In genomic region chr12:73693347-73693746, GRCm38 (mm10) we compare ENCODE assay signal across 8 mouse cellular contexts.
DNase-seq lines count a peak whose midpoint lies in the region; ATAC-seq and TF ChIP-seq lines count a peak whose summit lies in the region.

No protein-coding gene starts in this region.

- H3K9me3 ChIP-seq in forebrain, embryonic 16.5 days (ENCODE audit: control insufficient read depth, low read length) = no peaks in the 10 kb centered on the region
- no peaks in the 10 kb centered on the region for H3K9me3 ChIP-seq in hindbrain, embryonic 16.5 days (ENCODE audit: control insufficient read depth, low read length)

- H3K4me3 ChIP-seq in forebrain, embryonic 16.5 days (replicated peaks; ENCODE audit: low read length) = no peak overlapping the region
- no peak overlapping the region for H3K4me3 ChIP-seq in hindbrain, embryonic 16.5 days (ENCODE audit: low read length)
- no peak overlapping the region for H3K4me3 ChIP-seq in left cerebral cortex, adult 2 months

- peak; percentile 75 for TF ChIP-seq CTCF in brain, embryonic 14.5 days (IDR thresholded peaks at IDR 0.05; ENCODE audit: borderline replicate concordance, extremely low read depth, insufficient read depth, insufficient read length)
- TF ChIP-seq CTCF in left cerebral cortex, adult 2 months (IDR thresholded peaks at IDR 0.05) = peak; percentile 75

- no peaks in the 10 kb centered on the region for H3K4me1 ChIP-seq in forebrain, embryonic 16.5 days (replicated peaks; ENCODE audit: control insufficient read depth, insufficient read depth, low read length)
- no peaks in the 10 kb centered on the region for H3K4me1 ChIP-seq in hindbrain, embryonic 16.5 days (ENCODE audit: control insufficient read depth, insufficient read depth, low read depth, low read length)

- ATAC-seq in cerebellum, adult (ENCODE audit: insufficient number of reproducible peaks, low FRiP score, low TSS enrichment) = no peak
- peak; percentile 74 for ATAC-seq in forebrain, embryonic 16.5 days
- ATAC-seq in hindbrain, embryonic 16.5 days = peak; percentile 63

- peak; percentile 8 for DNase-seq in cerebellum, adult 11 months
- DNase-seq in brain, embryonic 14.5 days (ENCODE audit: low read depth) = peak; percentile 86
- DNase-seq in left cerebral cortex, adult 2 months (ENCODE audit: extremely low spot score in 1 of 2, low spot score in 2 of 2) = peak; percentile 59 to 64
- peak; percentile 81 for DNase-seq in mesoderm, embryonic 11.5 days (ENCODE audit: low read depth, low spot score)
- DNase-seq in skeletal muscle tissue, adult 2 months (ENCODE audit: low read depth, low spot score) = peak; percentile 38

- H3K27ac ChIP-seq in forebrain, embryonic 16.5 days (ENCODE audit: low read length) = no peak overlapping the region
- no peak overlapping the region for H3K27ac ChIP-seq in hindbrain, embryonic 16.5 days (ENCODE audit: low read depth, low read length)
- no peak overlapping the region for H3K27ac ChIP-seq in left cerebral cortex, adult 2 months

- H3K4me2 ChIP-seq in forebrain, embryonic 16.5 days (ENCODE audit: low read length) = no peak overlapping the region
- no peak overlapping the region for H3K4me2 ChIP-seq in hindbrain, embryonic 16.5 days (ENCODE audit: low read length)

- no peaks in the 10 kb centered on the region for H3K27me3 ChIP-seq in forebrain, embryonic 16.5 days (replicated peaks; ENCODE audit: control insufficient read depth, insufficient read depth, low read length)
- no peaks in the 10 kb centered on the region for H3K27me3 ChIP-seq in hindbrain, embryonic 16.5 days (replicated peaks; ENCODE audit: control insufficient read depth, insufficient read depth, low read length)

- WGBS in forebrain, embryonic 16.5 days = 19% methylated on average over 4 of the region's 4 CpGs
- 23% methylated on average over 4 of the region's 4 CpGs for WGBS in hindbrain, embryonic 16.5 days

- no peak for TF ChIP-seq POLR2A in brain, embryonic 14.5 days (IDR thresholded peaks at IDR 0.05; ENCODE audit: borderline replicate concordance, extremely low read depth, insufficient read depth, insufficient read length, poor library complexity, severe bottlenecking)

- no peak overlapping the region for H3K9ac ChIP-seq in forebrain, embryonic 16.5 days (replicated peaks; ENCODE audit: low read depth, low read length)
- no peak overlapping the region for H3K9ac ChIP-seq in hindbrain, embryonic 16.5 days (ENCODE audit: low read depth, low read length)

- intact Hi-C loops in left cerebral cortex, adult 2 months (cut with DNase I) = loop anchor here (1.0 to 10.0 kb wide), 3 partner anchors 106 to 679 kb away; no protein-coding TSS in a partner anchor

- H3K36me3 ChIP-seq in forebrain, embryonic 16.5 days (ENCODE audit: control insufficient read depth, insufficient read depth) = no peaks in the 10 kb centered on the region
- H3K36me3 ChIP-seq in hindbrain, embryonic 16.5 days (ENCODE audit: control insufficient read depth, insufficient read depth, low read length) = no peaks in the 10 kb centered on the region

Comparison
In these comparisons a context has a peak if more than half of its experiments do, and no peak if none do; other contexts are left out.
1. DNase-seq: peak in every context shown above with its lines; median percentile 86 in brain, embryonic 14.5 days; 81 in mesoderm, embryonic 11.5 days; 62 in left cerebral cortex, adult 2 months; 38 in skeletal muscle tissue, adult 2 months; 8 in cerebellum, adult 11 months.